Mouse (Mus musculus) cerebellum, adult 2 months (tissue): ENCODE measurements around the gene Pomp. TPM values are rescaled to one million over a fixed set of nuclear protein-coding genes. Genes with fewer than 3 reads are reported as not detected.

ENCODE experiments used
- DNase-seq, 2 experiments: peaks; one replicate each; pipeline ENCODE4 v3.0.0; 2021
- H3K27ac ChIP-seq: fragments of 200-500 bp; 2 replicates; pipeline ENCODE4 v1.5.1; 2012; ENCODE audit warnings: low read length, control low read depth, inconsistent platforms; ENCODE audit not compliant: insufficient read depth
- H3K27me3 ChIP-seq: fragments of 200-500 bp; 2 replicates; pipeline ENCODE4 v1.6.1; 2012; ENCODE audit warnings: inconsistent platforms, mild to moderate bottlenecking, low read length, moderate library complexity; ENCODE audit not compliant: control insufficient read depth, insufficient read depth
- H3K4me1 ChIP-seq: fragments of 200-500 bp; 2 replicates; pipeline ENCODE4 v1.6.1; 2011; ENCODE audit warnings: low read length; ENCODE audit not compliant: control insufficient read depth, insufficient read depth
- H3K4me3 ChIP-seq: fragments of 200-500 bp; replicated peaks from 2 replicates; pipeline ENCODE3; 2011; ENCODE audit warnings: mild to moderate bottlenecking, low read depth, low read length, control low read depth; ENCODE audit not compliant: insufficient read depth
- CTCF ChIP-seq: fragments of 200-500 bp; IDR thresholded peaks from 2 replicates; pipeline ENCODE4 v1.5.1; 2011; ENCODE audit warnings: low read depth, mild to moderate bottlenecking, control low read depth, low read length, moderate library complexity, borderline replicate concordance; ENCODE audit not compliant: insufficient read depth
- POLR2A ChIP-seq: fragments of 200-500 bp; IDR thresholded peaks from 2 replicates; pipeline ENCODE4 v1.6.1; 2011; ENCODE audit warnings: low read length, control low read depth, borderline replicate concordance; ENCODE audit not compliant: insufficient read depth
- WGBS: fragments of 180-500 bp; shearing (Covaris S2); methylation state at CpG from one replicate; pipeline ENCODE4 v1.1.7; 2018; 5-methylcytosine and 5-hydroxymethylcytosine counted together
- polyA plus RNA-seq: library from polyadenylated mRNA; depleted of rRNA; stranded (reverse); fragments of >200 nt; gene quantifications from 2 replicates; pipeline ENCODE4 v1.2.3, GENCODE M21; 2012; rRNA removed

Gene Pomp
- 254 and 260 TPM in 2 replicates for polyA plus RNA-seq

GRCm38 (mm10) chr5:147860449-147861261, at the start of gene Pomp:
Gene Pomp, plus strand, starts transcription at chr5:147860461.
- Histone ChIP-seq H3K27ac (peak within 1 kb of the TSS; percentile 81), H3K4me1 (peaks cover 11% of the 10 kb centered on the region), H3K27me3 (no peaks in the 10 kb centered on the region), H3K4me3 (peak within 1 kb of the TSS; percentile 98)
- peak; percentile 95 for TF ChIP-seq POLR2A
- no peak for TF ChIP-seq CTCF
- DNase-seq: peak; percentile 86 to 88
- under 1% methylated on average over 68 of the region's 68 CpGs for WGBS

- H3K27me3 ChIP-seq: no peaks in the 10 kb centered on the region
- no peaks in the 10 kb centered on the region for H3K4me1 ChIP-seq
- H3K4me3 ChIP-seq: no peak overlapping the region
- no peak overlapping the region for H3K27ac ChIP-seq
- 73% methylated on average over 13 of the region's 13 CpGs for WGBS
- DNase-seq: no peak
- TF ChIP-seq CTCF: no peak
- TF ChIP-seq POLR2A: no peak
Observed at GRCm38 (mm10) chr5:147812255-147813040, 47.8 kb upstream of the Pomp start.

GRCm38 (mm10) chr5:147814971-147815370, 45.3 kb upstream of the Pomp start:
- Histone ChIP-seq H3K4me1 (no peaks in the 10 kb centered on the region), H3K27me3 (no peaks in the 10 kb centered on the region; the same call in 1 of the 2 replicates), H3K27ac (no peak overlapping the region), H3K4me3 (no peak overlapping the region)
- no peak for DNase-seq
- no peak for TF ChIP-seq CTCF
- no peak for TF ChIP-seq POLR2A
- 82% methylated on average over 13 of the region's 13 CpGs for WGBS

- 90% methylated on average over 8 of the region's 8 CpGs for WGBS
- Histone ChIP-seq H3K27me3 (no peaks in the 10 kb centered on the region; the same call in 1 of the 2 replicates), H3K4me3 (no peak overlapping the region), H3K4me1 (no peaks in the 10 kb centered on the region), H3K27ac (no peak overlapping the region)
- no peak for DNase-seq
- TF ChIP-seq CTCF (no peak), POLR2A (no peak)
Observed at GRCm38 (mm10) chr5:147815592-147815991, 44.7 kb upstream of the Pomp start.

GRCm38 (mm10) chr5:147816465-147816864, 43.8 kb upstream of the Pomp start:
- TF ChIP-seq POLR2A: no peak
- no peak for TF ChIP-seq CTCF
- Histone ChIP-seq H3K4me3 (no peak overlapping the region), H3K27ac (no peak overlapping the region), H3K27me3 (no peaks in the 10 kb centered on the region; the same call in 1 of the 2 replicates), H3K4me1 (no peaks in the 10 kb centered on the region)
- 69% methylated on average over 4 of the region's 4 CpGs for WGBS
- DNase-seq: no peak

- no peak for DNase-seq
- no peaks in the 10 kb centered on the region; the same call in 1 of the 2 replicates for H3K27me3 ChIP-seq
- TF ChIP-seq POLR2A (no peak), CTCF (no peak)
- no peak overlapping the region for H3K4me3 ChIP-seq
- no peaks in the 10 kb centered on the region for H3K4me1 ChIP-seq
- H3K27ac ChIP-seq: no peak overlapping the region
- WGBS: 88% methylated on average over 9 of the region's 9 CpGs
Observed at GRCm38 (mm10) chr5:147817747-147818496, 42.3 kb upstream of the Pomp start.

GRCm38 (mm10) chr5:147818866-147819265, 41.4 kb upstream of the Pomp start:
- no peak overlapping the region for H3K27ac ChIP-seq
- H3K27me3 ChIP-seq: no peaks in the 10 kb centered on the region; the same call in 1 of the 2 replicates
- no peaks in the 10 kb centered on the region for H3K4me1 ChIP-seq
- no peak overlapping the region for H3K4me3 ChIP-seq
- DNase-seq: no peak
- no peak for TF ChIP-seq POLR2A
- TF ChIP-seq CTCF: no peak
- WGBS: 93% methylated on average over 8 of the region's 8 CpGs

- 85% methylated on average over 7 of the region's 7 CpGs for WGBS
- H3K4me3 ChIP-seq: no peak overlapping the region
Observed at GRCm38 (mm10) chr5:147819895-147820294, 40.4 kb upstream of the Pomp start.

More at GRCm38 (mm10) chr5:147819895-147820294, 40.4 kb upstream of the Pomp start:
- H3K27me3 ChIP-seq: no peaks in the 10 kb centered on the region; the same call in 1 of the 2 replicates
- H3K4me1 ChIP-seq: no peaks in the 10 kb centered on the region
- no peak for DNase-seq
- H3K27ac ChIP-seq: no peak overlapping the region
- TF ChIP-seq POLR2A: no peak
- TF ChIP-seq CTCF: no peak
